Mouse (Mus musculus): ENCODE data around the gene Plk3. TPM values are rescaled to one million over a fixed set of nuclear protein-coding genes. Genes with fewer than 3 reads are reported as not detected.

The Plk3 gene
- polyA plus RNA-seq, 1 experiment from 2014 or later: 2.9 TPM

- 63% methylated on average over 7 of the region's 7 CpGs for WGBS
- Histone ChIP-seq H3K4me2 (replicated peaks; ENCODE audit: low read depth, low read length) (no peak overlapping the region), H3K4me1 (ENCODE audit: control insufficient read depth, insufficient read depth, low read length) (no peaks in the 10 kb centered on the region; the same call in 1 of the 2 replicates), H3K9me3 (ENCODE audit: control insufficient read depth, low read length) (no peaks in the 10 kb centered on the region), H3K9ac (ENCODE audit: low read depth, low read length) (no peak overlapping the region), H3K4me3 (ENCODE audit: low read length) (no peak overlapping the region), H3K27me3 (ENCODE audit: control insufficient read depth, insufficient read depth, low read length) (no peaks in the 10 kb centered on the region), H3K27ac (ENCODE audit: low read depth, low read length) (no peak overlapping the region), H3K36me3 (ENCODE audit: control insufficient read depth, insufficient read depth, low read length) (peaks cover 15% of the 10 kb centered on the region)
- no peak for ATAC-seq (ENCODE audit: low FRiP score, low TSS enrichment)
Measured at GRCm38 (mm10) chr4:117087948-117088640, 45.7 kb downstream of the Plk3 start.

Small RNA genes within 50 kb of the gene (microRNA-seq; reads per million reads assigned to microRNA genes)
- gene Gm22398: not detected

Other genes with a start within 250 kb of the Plk3 start
- 83.9 and 101 TPM in 2 replicates for gene Urod, start 139.6 kb downstream of the Plk3 start, polyA plus RNA-seq (2014; fragmentation: Nextera tagmentation; extraction: Ambion mirVana)
- gene Hectd3, start 138.6 kb downstream of the Plk3 start, polyA plus RNA-seq (2014; fragmentation: Nextera tagmentation; extraction: Ambion mirVana): 4.5 and 7.6 TPM in 2 replicates
- gene Eif2b3, start 114.6 kb downstream of the Plk3 start, polyA plus RNA-seq (2014; fragmentation: Nextera tagmentation; extraction: Ambion mirVana): 52.9 and 53.2 TPM in 2 replicates
- 6.0 and 7.6 TPM in 2 replicates for gene Ptch2, start 37.9 kb downstream of the Plk3 start, polyA plus RNA-seq (2014; fragmentation: Nextera tagmentation; extraction: Ambion mirVana)
- gene Btbd19, start 8.2 kb downstream of the Plk3 start, polyA plus RNA-seq (2014; fragmentation: Nextera tagmentation; extraction: Ambion mirVana): 6.2 TPM in 2 replicates
- not detected in 2 replicates for gene Tctex1d4, start 7.2 kb downstream of the Plk3 start, polyA plus RNA-seq (2014; fragmentation: Nextera tagmentation; extraction: Ambion mirVana)
- gene Rps8, start 22.3 kb upstream of the Plk3 start, polyA plus RNA-seq (2014; fragmentation: Nextera tagmentation; extraction: Ambion mirVana): 1,419 and 1,934 TPM in 2 replicates
- gene Kif2c, start 48.7 kb upstream of the Plk3 start, polyA plus RNA-seq (2014; fragmentation: Nextera tagmentation; extraction: Ambion mirVana): 63.8 and 74.6 TPM in 2 replicates
- gene Tmem53, start 118.0 kb upstream of the Plk3 start, polyA plus RNA-seq (2014; fragmentation: Nextera tagmentation; extraction: Ambion mirVana): 10.1 and 13.8 TPM in 2 replicates
- gene Armh1, start 118.2 kb upstream of the Plk3 start, polyA plus RNA-seq (2014; fragmentation: Nextera tagmentation; extraction: Ambion mirVana): 0.15 and 0.54 TPM in 2 replicates

All from kidney, embryonic 14.5 days (tissue).